Mouse (Mus musculus) heart, postnatal 0 days (tissue): ENCODE data around the gene Ppat.

ENCODE experiments used
- CTCF ChIP-seq: IDR thresholded peaks from 2 replicates; pipeline ENCODE4 v1.5.1; 2016; ENCODE audit warnings: antibody characterized with exemption, control low read depth, low read depth
- EP300 ChIP-seq: IDR thresholded peaks from 2 replicates; pipeline ENCODE4 v1.6.1; 2016; ENCODE audit warnings: antibody characterized with exemption, low read depth

- TF ChIP-seq CTCF (no peak), EP300 (no peak)
Measured at GRCm38 (mm10) chr5:76973488-76973887, 22.1 kb upstream of the Ppat start.
